Mouse (Mus musculus) lung, embryonic 14.5 days (tissue): ENCODE data around the gene Gpr153. TPM values are rescaled to one million over a fixed set of nuclear protein-coding genes. Genes with fewer than 3 reads are reported as not detected.

Experiments
- ATAC-seq: fragments of 200-750 bp; cut with Nextera tagmentation; 2 replicates; pipeline ENCODE4 v1.8.0; 2017; ENCODE audit warnings: mild to moderate bottlenecking, moderate TSS enrichment, moderate library complexity; ENCODE audit not compliant: insufficient read depth
- DNase-seq: peaks from one replicate; pipeline ENCODE4 v3.0.0-alpha.2; 2015
- H3K27ac ChIP-seq: fragments of 300-500 bp; sonication (generic); 2 replicates; pipeline ENCODE4 v1.5.1; 2014; ENCODE audit warnings: low read depth, mild to moderate bottlenecking, moderate library complexity
- H3K27me3 ChIP-seq: fragments of 300-500 bp; sonication (generic); 2 replicates; pipeline ENCODE4 v1.6.1; 2014; ENCODE audit warnings: low read length, control low read depth; ENCODE audit not compliant: insufficient read depth
- H3K36me3 ChIP-seq: fragments of 300-500 bp; sonication (generic); 2 replicates; pipeline ENCODE4 v1.6.1; 2014; ENCODE audit warnings: control low read depth; ENCODE audit not compliant: insufficient read depth
- H3K4me1 ChIP-seq: fragments of 300-500 bp; sonication (generic); 2 replicates; pipeline ENCODE4 v1.6.1; 2014; ENCODE audit warnings: antibody characterized with exemption, control low read depth; ENCODE audit not compliant: insufficient read depth
- H3K4me2 ChIP-seq: fragments of 300-500 bp; sonication (generic); 2 replicates; pipeline ENCODE4 v1.6.1; 2014; ENCODE audit warnings: mild to moderate bottlenecking
- H3K4me3 ChIP-seq: fragments of 300-500 bp; sonication (generic); 2 replicates; pipeline ENCODE4 v1.5.1; 2014; ENCODE audit warnings: low read depth, low read length
- H3K9ac ChIP-seq: fragments of 300-500 bp; sonication (generic); 2 replicates; pipeline ENCODE4 v1.6.1; 2014
- H3K9me3 ChIP-seq: fragments of 300-500 bp; sonication (generic); 2 replicates; pipeline ENCODE4 v1.6.1; 2016; ENCODE audit warnings: low read depth, low read length, control low read depth
- CTCF ChIP-seq: IDR thresholded peaks from 2 replicates; pipeline ENCODE4 v1.5.1; 2016; ENCODE audit warnings: antibody characterized with exemption, low read depth
- WGBS: fragments of 180-500 bp; shearing (Covaris S2); extraction: QIAGEN DNeasy Blood & Tissue Kit; methylation state at CpG from one replicate; pipeline ENCODE4 v1.1.7; 2014; 5-methylcytosine and 5-hydroxymethylcytosine counted together
- polyA plus RNA-seq: library from polyadenylated mRNA; unstranded; fragments of >200 nt; fragmentation: Nextera tagmentation; extraction: Ambion mirVana; gene quantifications from 2 replicates; pipeline ENCODE4 v1.2.1, GENCODE M21; 2014

Gene Gpr153
- polyA plus RNA-seq, 1 experiment from 2014 or later, result 20.0 TPM

DNA sequence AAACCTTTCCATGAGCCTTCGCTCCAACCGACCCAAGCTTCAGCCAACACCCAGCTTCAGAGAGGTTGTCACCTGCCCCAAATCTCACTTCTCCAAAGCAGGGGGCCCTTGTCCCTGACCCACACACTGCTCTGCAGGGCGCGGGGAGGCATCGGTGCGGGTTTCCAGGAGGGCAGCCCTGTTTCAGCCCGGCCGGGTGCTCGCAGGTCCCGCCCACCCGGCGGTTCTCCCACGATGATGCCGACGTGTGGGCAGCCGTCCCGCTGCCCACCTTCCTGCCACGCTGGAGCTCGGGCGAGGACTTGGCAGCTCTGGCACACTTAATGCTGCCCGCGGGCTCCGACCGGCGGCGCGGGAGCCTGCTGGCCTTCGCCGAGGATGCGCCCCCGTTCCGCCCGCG lies 8.7 kb downstream of the Gpr153 start:
- Histone ChIP-seq H3K9ac (peak overlapping the region; percentile 16; the same call in 1 of the 2 replicates), H3K4me2 (peak overlapping the region; percentile 58), H3K9me3 (no peaks in the 10 kb centered on the region), H3K4me1 (no peaks in the 10 kb centered on the region), H3K27me3 (peaks cover 74% of the 10 kb centered on the region), H3K36me3 (peaks cover 14% of the 10 kb centered on the region; the same call in 1 of the 2 replicates), H3K27ac (no peak overlapping the region), H3K4me3 (peak overlapping the region; percentile 27)
- TF ChIP-seq CTCF, result no peak
- ATAC-seq, result peak; percentile 9; the same call in 1 of the 2 replicates
- 13% methylated on average over 32 of the region's 34 CpGs for WGBS
- no peak for DNase-seq

DNA sequence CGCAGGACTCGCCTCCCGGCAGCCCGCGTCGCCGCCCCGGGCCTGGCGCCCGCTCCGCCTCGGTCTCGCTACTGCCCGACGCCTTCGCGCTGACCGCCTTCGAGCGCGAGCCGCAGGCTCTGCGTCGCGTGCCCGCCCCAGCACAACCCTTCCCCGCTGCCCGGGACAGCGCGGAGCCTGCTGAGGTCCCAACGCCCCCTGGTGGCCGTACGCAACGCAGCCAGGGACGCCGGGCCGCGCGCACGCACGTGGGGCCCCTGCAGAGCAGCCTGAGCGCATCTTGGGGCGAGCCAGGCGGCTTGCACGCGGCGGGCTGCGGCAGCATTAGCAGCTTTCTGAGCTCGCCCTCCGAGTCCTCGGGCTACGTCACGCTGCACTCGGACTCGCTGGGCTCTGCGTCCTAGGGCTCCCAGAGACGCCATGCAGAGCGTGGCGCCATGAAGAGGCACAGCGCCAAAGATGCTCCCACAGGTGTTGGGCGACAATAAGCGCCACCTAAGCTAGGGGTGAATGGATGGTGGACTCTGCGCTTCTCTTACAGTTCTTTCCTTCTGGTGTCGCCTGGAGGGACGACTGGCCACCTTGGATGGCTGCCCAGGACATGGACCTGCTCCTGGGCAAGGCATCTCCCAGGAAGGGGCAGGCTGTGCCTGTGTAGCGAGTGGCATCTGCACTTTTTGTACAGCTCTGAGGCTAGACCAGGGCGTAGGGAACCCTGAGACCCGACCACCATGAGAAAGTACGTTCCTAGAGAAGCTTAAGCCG lies 9.3 kb downstream of the Gpr153 start:
- H3K9ac ChIP-seq, result peak overlapping the region; percentile 16; the same call in 1 of the 2 replicates
- H3K9me3 ChIP-seq, result no peaks in the 10 kb centered on the region
- peaks cover 14% of the 10 kb centered on the region; the same call in 1 of the 2 replicates for H3K36me3 ChIP-seq
- peak; percentile 88 for ATAC-seq
- peaks cover 80% of the 10 kb centered on the region for H3K27me3 ChIP-seq
- WGBS, result 4% methylated on average over 68 of the region's 70 CpGs
- H3K4me1 ChIP-seq, result no peaks in the 10 kb centered on the region
- peak overlapping the region; percentile 27 for H3K4me3 ChIP-seq
- H3K27ac ChIP-seq, result no peak overlapping the region
- TF ChIP-seq CTCF, result peak; percentile 68
- peak; percentile 93 for DNase-seq
- H3K4me2 ChIP-seq, result peak overlapping the region; percentile 58

DNA sequence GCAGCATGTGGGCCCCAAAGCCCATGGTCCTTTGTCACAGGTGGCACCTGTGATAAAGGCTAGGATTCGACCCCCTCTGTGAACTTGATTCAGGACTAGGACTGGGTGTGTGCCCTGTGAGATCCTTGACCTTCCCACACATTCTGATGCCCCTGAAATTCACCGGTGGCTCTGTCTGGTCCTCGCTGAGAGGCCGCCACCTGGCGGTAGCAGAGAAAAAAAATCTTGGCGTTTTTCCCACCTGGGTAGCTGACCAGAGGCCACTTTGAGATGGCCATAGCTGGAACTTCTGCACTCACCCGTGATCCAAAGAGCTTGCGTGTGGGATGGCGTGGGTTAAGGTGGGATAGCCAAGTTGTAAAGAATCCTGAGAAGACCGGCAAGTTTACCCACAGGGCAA lies 11.5 kb downstream of the Gpr153 start:
- Histone ChIP-seq H3K4me1 (no peaks in the 10 kb centered on the region), H3K4me3 (no peak overlapping the region), H3K27ac (no peak overlapping the region), H3K36me3 (0 out of 2 replicates have a peak, but pooled peaks cover 3% of the 10 kb centered on the region), H3K27me3 (peaks cover 93% of the 10 kb centered on the region), H3K9ac (no peak overlapping the region), H3K4me2 (no peak overlapping the region), H3K9me3 (no peaks in the 10 kb centered on the region)
- peak; percentile 90 for DNase-seq
- TF ChIP-seq CTCF, result peak; percentile 71
- WGBS, result 3% methylated on average over 10 of the region's 10 CpGs
- no peak for ATAC-seq

DNA sequence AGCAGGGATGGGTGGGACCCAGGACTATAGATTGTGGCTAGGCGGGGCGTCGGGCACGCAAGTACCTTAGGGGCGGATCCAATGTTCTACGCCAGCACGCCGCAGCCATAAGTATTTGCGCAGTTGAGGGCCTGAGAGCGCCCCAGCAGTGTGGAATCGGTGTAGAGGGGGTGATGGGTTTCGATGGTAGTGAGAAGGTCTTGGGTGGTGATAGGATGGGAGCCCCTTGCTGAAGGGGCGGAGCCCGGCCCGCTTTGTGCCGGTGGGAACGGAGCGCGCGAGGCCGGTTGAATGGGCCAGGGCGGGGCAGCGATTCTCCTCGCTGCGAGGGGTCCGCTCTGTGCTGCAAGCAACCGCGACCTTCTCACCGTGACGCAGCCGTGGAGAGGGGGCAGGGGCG lies 12.2 kb downstream of the Gpr153 start:
- WGBS, result 5% methylated on average over 32 of the region's 32 CpGs
- Histone ChIP-seq H3K27me3 (peaks cover 93% of the 10 kb centered on the region), H3K4me1 (no peaks in the 10 kb centered on the region), H3K4me3 (no peak overlapping the region), H3K9me3 (no peaks in the 10 kb centered on the region), H3K4me2 (peak overlapping the region; percentile 37; the same call in 1 of the 2 replicates), H3K36me3 (no peaks in the 10 kb centered on the region), H3K27ac (no peak overlapping the region), H3K9ac (no peak overlapping the region)
- no peak for TF ChIP-seq CTCF
- DNase-seq (no peak), ATAC-seq (no peak)

DNA sequence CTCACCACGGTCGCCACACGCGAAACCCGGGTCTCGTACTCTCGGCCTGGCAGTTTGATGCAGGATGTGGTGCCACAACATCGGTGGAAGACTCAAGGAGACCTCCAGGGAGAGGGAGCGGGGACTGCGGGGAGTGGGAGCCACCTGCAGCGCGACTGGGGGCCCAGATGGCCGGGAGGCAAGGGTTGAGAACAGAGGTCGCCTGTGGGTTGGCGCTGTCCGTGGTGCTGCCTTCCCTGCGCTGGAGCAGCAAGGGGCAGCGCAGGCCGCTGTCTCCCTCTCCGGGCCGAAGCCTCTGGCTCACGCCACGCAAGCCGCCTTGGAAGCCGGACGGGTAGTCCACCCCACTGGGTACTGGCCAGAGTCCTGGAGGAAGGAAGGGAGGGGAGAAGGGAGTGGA lies 12.9 kb downstream of the Gpr153 start:
- TF ChIP-seq CTCF, result no peak

DNA sequence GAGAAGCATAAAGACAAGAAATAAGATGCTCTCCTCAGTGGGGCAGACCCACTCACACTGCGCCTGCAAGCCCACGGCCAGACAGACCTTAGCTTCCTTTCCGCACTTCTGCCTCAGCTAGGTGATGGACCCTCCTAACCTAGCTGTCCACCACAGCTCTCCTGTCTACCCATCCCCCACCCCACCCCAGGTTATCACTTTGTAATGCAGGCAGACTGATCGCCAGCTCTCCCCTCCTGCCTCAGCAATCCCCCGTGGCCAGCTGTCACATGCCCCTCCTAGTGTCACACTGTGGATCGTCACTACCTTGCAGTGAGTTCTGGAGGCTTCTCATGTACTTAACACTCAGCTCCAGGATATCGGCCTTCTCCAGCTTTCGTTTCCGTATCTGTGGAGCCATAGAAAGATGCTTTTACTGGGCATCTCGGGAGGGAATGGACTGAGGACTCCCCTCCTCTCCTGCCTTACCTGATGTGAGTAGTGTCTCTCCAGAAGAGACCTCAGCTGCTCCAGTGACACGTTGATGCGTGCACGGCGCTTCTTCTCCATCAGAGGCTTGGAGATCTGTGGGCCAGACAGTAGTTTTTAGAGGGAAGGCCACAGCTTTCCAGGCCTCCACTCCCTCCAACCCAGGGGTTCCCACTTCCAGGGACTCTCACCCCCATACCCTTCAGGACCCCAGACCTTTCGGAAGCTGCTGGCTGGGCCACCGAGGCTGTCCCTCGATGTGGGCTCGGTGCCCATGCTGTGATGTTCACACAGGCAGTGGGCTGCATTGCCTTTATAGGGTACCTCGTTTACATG lies 13.5 kb downstream of the Gpr153 start:
- H3K27ac ChIP-seq, result no peak overlapping the region
- TF ChIP-seq CTCF, result no peak
- DNase-seq (no peak), ATAC-seq (no peak)
- H3K4me1 ChIP-seq, result no peaks in the 10 kb centered on the region
- no peak overlapping the region for H3K9ac ChIP-seq
- 19% methylated on average over 19 of the region's 19 CpGs for WGBS
- no peak overlapping the region for H3K4me2 ChIP-seq
- H3K4me3 ChIP-seq, result no peak overlapping the region
- no peaks in the 10 kb centered on the region for H3K9me3 ChIP-seq
- H3K36me3 ChIP-seq, result no peaks in the 10 kb centered on the region
- H3K27me3 ChIP-seq, result peaks cover 93% of the 10 kb centered on the region

More for the DNA sequence above, 12.9 kb downstream of the Gpr153 start:
- Histone ChIP-seq H3K9me3 (no peaks in the 10 kb centered on the region), H3K4me3 (no peak overlapping the region), H3K27ac (no peak overlapping the region), H3K9ac (no peak overlapping the region), H3K27me3 (peaks cover 93% of the 10 kb centered on the region), H3K4me2 (no peak overlapping the region), H3K4me1 (no peaks in the 10 kb centered on the region), H3K36me3 (no peaks in the 10 kb centered on the region)
- DNase-seq (peak; percentile 83), ATAC-seq (no peak)
- WGBS, result 7% methylated on average over 26 of the region's 26 CpGs

DNA sequence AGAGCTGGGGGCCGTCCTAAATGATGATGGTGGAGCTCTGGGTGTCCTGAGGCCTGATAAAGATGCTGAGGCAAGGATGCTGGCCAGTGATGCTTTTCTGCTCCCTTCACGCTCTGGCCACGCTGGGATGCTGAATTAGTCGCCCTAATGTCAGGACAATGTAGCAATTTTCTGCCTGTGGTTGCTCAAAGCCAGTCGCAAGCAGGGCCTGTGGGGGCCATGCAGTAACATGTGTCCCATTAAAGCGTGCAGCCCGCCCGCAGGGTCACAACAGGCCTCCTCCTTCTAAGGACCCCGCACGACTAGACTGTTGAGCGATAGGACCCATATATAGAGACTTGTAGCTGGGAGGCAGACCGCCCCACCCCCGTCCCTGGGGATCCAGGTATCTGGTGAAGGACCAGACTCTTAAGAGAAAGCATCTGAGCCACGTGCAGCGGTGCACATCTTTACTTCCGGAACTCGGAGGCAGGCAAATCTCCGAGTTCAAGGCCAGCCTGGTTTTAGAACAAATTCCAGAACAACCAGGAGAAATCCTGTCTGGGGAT lies 14.4 kb downstream of the Gpr153 start:
- ATAC-seq (no peak), DNase-seq (no peak)
- no peak for TF ChIP-seq CTCF
- H3K9me3 ChIP-seq, result no peaks in the 10 kb centered on the region
- H3K27me3 ChIP-seq, result peaks cover 88% of the 10 kb centered on the region
- no peak overlapping the region for H3K9ac ChIP-seq
- H3K36me3 ChIP-seq, result no peaks in the 10 kb centered on the region
- no peaks in the 10 kb centered on the region for H3K4me1 ChIP-seq
- H3K4me2 ChIP-seq, result no peak overlapping the region
- H3K27ac ChIP-seq, result no peak overlapping the region
- WGBS, result 55% methylated on average over 18 of the region's 18 CpGs
- no peak overlapping the region for H3K4me3 ChIP-seq
